Mouse (Mus musculus) limb, embryonic 12.5 days (tissue): ENCODE data around the gene Socs4. TPM values are rescaled to one million over a fixed set of nuclear protein-coding genes. Genes with fewer than 3 reads are reported as not detected.

ENCODE experiments used
- ATAC-seq: fragments of 200-750 bp; cut with Nextera tagmentation; 2 replicates; pipeline ENCODE4 v1.8.0; 2017; ENCODE audit warnings: low read depth, moderate TSS enrichment; ENCODE audit not compliant: insufficient number of reproducible peaks, insufficient read depth, low FRiP score, low TSS enrichment
- H3K27ac ChIP-seq: fragments of 300-500 bp; sonication (generic); 2 replicates; pipeline ENCODE4 v1.5.1; 2016; ENCODE audit warnings: mild to moderate bottlenecking, moderate library complexity
- H3K27me3 ChIP-seq: fragments of 300-500 bp; sonication (generic); 2 replicates; pipeline ENCODE4 v1.6.1; 2016; ENCODE audit warnings: mild to moderate bottlenecking, moderate library complexity
- H3K36me3 ChIP-seq: fragments of 300-500 bp; sonication (generic); 2 replicates; pipeline ENCODE4 v1.6.1; 2016; ENCODE audit warnings: mild to moderate bottlenecking, moderate library complexity
- H3K4me1 ChIP-seq: fragments of 300-500 bp; sonication (generic); replicated peaks from 2 replicates; pipeline ENCODE4 v1.6.1; 2016
- H3K4me2 ChIP-seq: fragments of 300-500 bp; sonication (generic); 2 replicates; pipeline ENCODE4 v1.6.1; 2016; ENCODE audit warnings: mild to moderate bottlenecking, moderate library complexity
- H3K4me3 ChIP-seq: fragments of 300-500 bp; sonication (generic); replicated peaks from 2 replicates; pipeline ENCODE4 v1.5.1; 2016; ENCODE audit warnings: mild to moderate bottlenecking
- H3K9ac ChIP-seq: fragments of 300-500 bp; sonication (generic); replicated peaks from 2 replicates; pipeline ENCODE4 v1.6.1; 2016; ENCODE audit warnings: mild to moderate bottlenecking, moderate library complexity
- H3K9me3 ChIP-seq: fragments of 300-500 bp; sonication (generic); 2 replicates; pipeline ENCODE4 v1.6.1; 2016; ENCODE audit warnings: mild to moderate bottlenecking, moderate library complexity
- WGBS: fragments of 180-500 bp; shearing (Covaris S2); methylation state at CpG from one replicate; pipeline ENCODE4 v1.1.7; 2016; 5-methylcytosine and 5-hydroxymethylcytosine counted together
- polyA plus RNA-seq: library from polyadenylated mRNA; unstranded; fragments of >200 nt; fragmentation: Nextera tagmentation; extraction: Ambion mirVana; gene quantifications from 2 replicates; pipeline ENCODE4 v1.2.1, GENCODE M21; 2016

Socs4 gene
- polyA plus RNA-seq, 1 experiment from 2014 or later = 4.0 TPM

- Histone ChIP-seq H3K9ac (no peak overlapping the region), H3K4me3 (no peak overlapping the region), H3K9me3 (no peaks in the 10 kb centered on the region), H3K36me3 (peaks cover 74% of the 10 kb centered on the region), H3K27me3 (no peaks in the 10 kb centered on the region), H3K4me2 (no peak overlapping the region), H3K4me1 (no peaks in the 10 kb centered on the region), H3K27ac (no peak overlapping the region)
- ATAC-seq = no peak
- WGBS = 94% methylated on average over 3 of the region's 3 CpGs
Measured at GRCm38 (mm10) chr14:47264866-47265265, 11.9 kb upstream of the Socs4 start.

DNA sequence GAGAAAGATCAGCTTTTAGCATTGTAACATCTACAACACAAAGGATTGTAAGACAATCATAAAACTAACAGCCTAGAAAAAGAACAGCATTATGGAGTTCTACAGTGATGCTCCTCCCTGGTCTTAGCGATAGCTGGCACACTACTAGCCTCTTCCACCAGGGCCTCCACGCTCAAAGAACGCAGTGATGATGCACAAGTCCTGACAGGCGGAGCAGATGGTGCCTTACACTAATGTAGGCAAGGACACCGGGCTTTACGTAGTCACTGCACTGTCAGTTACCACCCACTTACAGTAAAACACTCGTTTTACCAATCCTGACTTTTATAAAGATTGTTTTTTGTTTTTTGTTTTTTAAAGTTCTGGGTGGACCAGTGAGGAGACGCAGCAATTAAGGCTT lies 10.9 kb upstream of the Socs4 start:
- Histone ChIP-seq H3K27ac (no peak overlapping the region), H3K9ac (no peak overlapping the region), H3K9me3 (no peaks in the 10 kb centered on the region), H3K4me2 (no peak overlapping the region), H3K4me3 (no peak overlapping the region), H3K36me3 (peaks cover 72% of the 10 kb centered on the region), H3K27me3 (no peaks in the 10 kb centered on the region), H3K4me1 (no peaks in the 10 kb centered on the region)
- no peak for ATAC-seq
- WGBS = 93% methylated on average over 8 of the region's 8 CpGs

DNA sequence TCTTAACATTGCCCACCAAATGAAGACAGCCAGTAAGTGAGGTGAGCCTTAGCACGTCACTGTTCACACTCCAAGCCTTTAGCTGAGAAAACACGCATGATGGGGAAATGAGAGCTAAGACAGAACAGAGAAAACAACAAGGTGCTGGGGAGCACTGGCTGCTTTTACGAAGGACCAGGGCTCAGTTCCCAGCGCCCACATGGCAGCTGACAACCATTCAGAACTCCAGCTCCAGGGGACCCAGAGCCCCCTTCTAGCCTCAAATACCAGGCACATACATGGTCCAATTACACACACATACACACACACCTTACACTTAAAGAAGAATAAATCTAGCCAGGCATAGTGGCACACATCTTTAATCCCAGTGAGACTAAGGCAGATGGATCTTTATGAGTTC lies 7.7 kb upstream of the Socs4 start:
- ATAC-seq = no peak
- WGBS = 94% methylated on average over 4 of the region's 4 CpGs
- Histone ChIP-seq H3K4me2 (no peak overlapping the region), H3K9me3 (no peaks in the 10 kb centered on the region), H3K27me3 (no peaks in the 10 kb centered on the region), H3K4me3 (no peak overlapping the region), H3K27ac (no peak overlapping the region), H3K36me3 (peaks cover 81% of the 10 kb centered on the region), H3K4me1 (no peaks in the 10 kb centered on the region), H3K9ac (no peak overlapping the region)

GRCm38 (mm10) chr14:47269706-47270105 lies 7.0 kb upstream of the Socs4 start:
- WGBS = 93% methylated on average over 2 of the region's 2 CpGs
- Histone ChIP-seq H3K4me2 (no peak overlapping the region), H3K27me3 (no peaks in the 10 kb centered on the region), H3K4me1 (peaks cover 5% of the 10 kb centered on the region), H3K27ac (no peak overlapping the region), H3K9ac (no peak overlapping the region), H3K9me3 (no peaks in the 10 kb centered on the region), H3K36me3 (peaks cover 79% of the 10 kb centered on the region), H3K4me3 (no peak overlapping the region)
- ATAC-seq = no peak

DNA sequence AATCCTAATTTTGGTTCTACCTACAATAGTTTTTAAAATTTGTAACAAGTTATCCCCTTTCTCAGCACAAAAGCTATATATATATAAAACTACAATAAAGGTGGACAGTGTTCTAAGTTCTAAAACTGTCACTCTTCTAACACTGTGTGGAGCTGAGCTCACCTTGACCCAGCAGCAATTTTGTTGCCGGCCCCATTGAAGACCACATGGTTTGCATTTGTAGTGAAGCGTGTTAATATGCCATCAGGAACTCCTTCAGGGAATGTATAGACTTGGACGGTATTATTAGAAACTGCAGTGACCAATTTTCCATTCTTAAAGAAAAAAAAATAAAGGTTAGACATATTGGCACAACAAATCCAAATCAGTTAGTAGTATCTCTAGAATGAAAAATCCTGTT lies 3.0 kb upstream of the Socs4 start:
- Histone ChIP-seq H3K36me3 (peaks cover 42% of the 10 kb centered on the region), H3K4me2 (no peak overlapping the region), H3K27me3 (no peaks in the 10 kb centered on the region), H3K27ac (no peak overlapping the region), H3K4me3 (no peak overlapping the region), H3K4me1 (peaks cover 19% of the 10 kb centered on the region), H3K9me3 (no peaks in the 10 kb centered on the region), H3K9ac (no peak overlapping the region)
- no peak for ATAC-seq
- 32% methylated on average over 3 of the region's 3 CpGs for WGBS

- Histone ChIP-seq H3K9me3 (no peaks in the 10 kb centered on the region), H3K4me1 (peaks cover 19% of the 10 kb centered on the region), H3K27ac (no peak overlapping the region), H3K36me3 (peaks cover 31% of the 10 kb centered on the region), H3K4me2 (peak overlapping the region; percentile 77), H3K27me3 (no peaks in the 10 kb centered on the region), H3K4me3 (peak overlapping the region; percentile 83), H3K9ac (peak overlapping the region; percentile 51; the same call in 1 of the 2 replicates)
- ATAC-seq = no peak
- 28% methylated on average over 3 of the region's 3 CpGs for WGBS
Measured at GRCm38 (mm10) chr14:47275417-47275816, 1.3 kb upstream of the Socs4 start.

- WGBS = 3% methylated on average over 22 of the region's 22 CpGs
- peaks cover 19% of the 10 kb centered on the region for H3K4me1 ChIP-seq
- peak; percentile 14; the same call in 1 of the 2 replicates for ATAC-seq
- peak overlapping the region; percentile 77 for H3K4me2 ChIP-seq
- no peaks in the 10 kb centered on the region for H3K9me3 ChIP-seq
- peak overlapping the region; percentile 83 for H3K4me3 ChIP-seq
- H3K27me3 ChIP-seq = no peaks in the 10 kb centered on the region
- H3K27ac ChIP-seq = peak overlapping the region; percentile 96
- peaks cover 26% of the 10 kb centered on the region for H3K36me3 ChIP-seq
- peak overlapping the region; percentile 88 for H3K9ac ChIP-seq
Measured at GRCm38 (mm10) chr14:47276036-47276603, 611 bp upstream of the Socs4 start.

DNA sequence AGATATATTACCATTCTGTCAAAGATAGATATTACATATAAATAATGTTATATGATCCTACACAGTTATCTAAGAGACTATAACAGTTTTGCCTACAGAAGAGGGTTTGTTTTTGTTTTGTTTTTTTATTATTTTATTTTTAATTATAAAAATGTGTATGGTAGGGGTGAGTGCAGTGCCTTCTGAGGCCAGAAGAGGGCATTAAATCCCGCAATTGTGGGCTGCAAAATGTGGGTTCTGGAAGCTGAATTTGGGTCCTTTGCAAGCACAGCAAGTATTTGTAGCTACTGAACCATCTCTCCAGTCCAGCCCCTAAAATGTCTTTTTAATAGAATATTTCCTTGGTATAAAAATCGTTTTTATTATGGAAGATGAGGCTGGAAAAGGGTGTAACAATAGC lies 2.3 kb downstream of the Socs4 start:
- Histone ChIP-seq H3K9ac (no peak overlapping the region), H3K36me3 (peaks cover 10% of the 10 kb centered on the region; the same call in 1 of the 2 replicates), H3K27me3 (no peaks in the 10 kb centered on the region), H3K27ac (no peak overlapping the region), H3K4me2 (no peak overlapping the region), H3K4me1 (peaks cover 19% of the 10 kb centered on the region), H3K9me3 (no peaks in the 10 kb centered on the region), H3K4me3 (no peak overlapping the region)
- ATAC-seq = no peak
- WGBS = 81% methylated on average over 2 of the region's 2 CpGs

DNA sequence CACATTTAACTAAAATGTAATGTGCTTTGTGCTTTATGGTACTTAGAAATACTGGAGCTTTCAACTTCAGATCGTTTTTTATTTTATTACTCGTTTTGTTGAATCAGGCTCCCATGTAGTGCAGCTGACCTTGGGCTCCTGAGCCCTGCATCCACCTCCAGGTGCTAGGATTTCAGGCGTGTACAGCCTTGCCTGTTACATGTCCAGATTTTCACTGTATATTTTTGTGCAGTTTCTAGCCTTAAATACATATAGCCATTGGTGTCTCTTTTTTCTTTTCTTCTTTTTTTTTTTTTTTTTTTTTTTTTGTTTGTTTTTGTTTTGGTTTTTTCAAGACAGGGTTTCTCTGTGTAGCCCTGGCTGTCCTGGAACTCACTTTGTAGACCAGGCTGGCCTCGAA lies 4.8 kb downstream of the Socs4 start:
- H3K27me3 ChIP-seq = no peaks in the 10 kb centered on the region
- 88% methylated on average over 4 of the region's 4 CpGs for WGBS
- H3K4me2 ChIP-seq = no peak overlapping the region
- H3K9me3 ChIP-seq = no peaks in the 10 kb centered on the region
- no peak for ATAC-seq
- peaks cover 6% of the 10 kb centered on the region for H3K4me1 ChIP-seq
- peaks cover 15% of the 10 kb centered on the region; the same call in 1 of the 2 replicates for H3K36me3 ChIP-seq
- H3K27ac ChIP-seq = no peak overlapping the region
- H3K9ac ChIP-seq = no peak overlapping the region
- H3K4me3 ChIP-seq = no peak overlapping the region

- no peak for ATAC-seq
- Histone ChIP-seq H3K9ac (no peak overlapping the region), H3K9me3 (no peaks in the 10 kb centered on the region), H3K4me1 (no peaks in the 10 kb centered on the region), H3K27ac (no peak overlapping the region), H3K4me2 (no peak overlapping the region), H3K27me3 (no peaks in the 10 kb centered on the region), H3K36me3 (peaks cover 15% of the 10 kb centered on the region; the same call in 1 of the 2 replicates), H3K4me3 (no peak overlapping the region)
- 90% methylated on average over 7 of the region's 7 CpGs for WGBS
Measured at GRCm38 (mm10) chr14:47283568-47283967, 6.8 kb downstream of the Socs4 start.

GRCm38 (mm10) chr14:47285271-47285670 lies 8.5 kb downstream of the Socs4 start:
- no peak overlapping the region for H3K4me3 ChIP-seq
- no peaks in the 10 kb centered on the region for H3K9me3 ChIP-seq
- H3K27ac ChIP-seq = no peak overlapping the region
- H3K9ac ChIP-seq = no peak overlapping the region
- WGBS = 97% methylated on average over 2 of the region's 2 CpGs
- H3K4me2 ChIP-seq = no peak overlapping the region
- no peak for ATAC-seq
- H3K36me3 ChIP-seq = peaks cover 19% of the 10 kb centered on the region
- H3K27me3 ChIP-seq = no peaks in the 10 kb centered on the region
- H3K4me1 ChIP-seq = no peaks in the 10 kb centered on the region

DNA sequence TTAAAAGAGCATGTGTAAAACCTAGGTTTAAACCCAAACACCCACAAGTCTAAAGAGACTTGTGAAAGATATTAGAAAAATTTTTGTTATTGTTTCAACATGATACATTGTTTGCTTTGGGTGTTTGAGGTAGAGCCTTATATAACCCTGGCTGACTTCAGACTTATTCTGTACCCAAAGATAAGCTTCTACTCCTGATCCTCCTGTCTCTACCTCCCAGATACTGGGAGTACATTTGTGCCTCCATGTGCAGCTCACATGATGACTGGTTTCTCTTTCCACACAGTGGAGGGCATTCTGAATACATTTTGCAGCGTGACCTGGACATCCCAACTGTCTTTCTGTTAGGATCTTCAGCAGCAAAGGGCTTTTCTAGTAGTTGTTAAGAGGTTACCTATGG lies 9.5 kb downstream of the Socs4 start:
- no peak overlapping the region for H3K9ac ChIP-seq
- H3K9me3 ChIP-seq = no peaks in the 10 kb centered on the region
- H3K4me2 ChIP-seq = no peak overlapping the region
- peaks cover 23% of the 10 kb centered on the region for H3K36me3 ChIP-seq
- no peaks in the 10 kb centered on the region for H3K4me1 ChIP-seq
- 86% methylated on average over 1 of the region's 1 CpGs for WGBS
- no peaks in the 10 kb centered on the region for H3K27me3 ChIP-seq
- ATAC-seq = no peak
- no peak overlapping the region for H3K4me3 ChIP-seq
- H3K27ac ChIP-seq = no peak overlapping the region
